Mouse (Mus musculus) adrenal gland, postnatal 14 days (tissue): ENCODE measurements at regions not wholly inside any gene's neighbourhood (a gene's known extent, or its start where the extent isn't known, plus 50 kb on each side); places are given as distances from the start of the nearest gene placed in this dataset.

Experiments used
- DNase-seq: peaks from one replicate; pipeline ENCODE4 v3.0.0; 2021; ENCODE audit warnings: mixed read lengths

DNA sequence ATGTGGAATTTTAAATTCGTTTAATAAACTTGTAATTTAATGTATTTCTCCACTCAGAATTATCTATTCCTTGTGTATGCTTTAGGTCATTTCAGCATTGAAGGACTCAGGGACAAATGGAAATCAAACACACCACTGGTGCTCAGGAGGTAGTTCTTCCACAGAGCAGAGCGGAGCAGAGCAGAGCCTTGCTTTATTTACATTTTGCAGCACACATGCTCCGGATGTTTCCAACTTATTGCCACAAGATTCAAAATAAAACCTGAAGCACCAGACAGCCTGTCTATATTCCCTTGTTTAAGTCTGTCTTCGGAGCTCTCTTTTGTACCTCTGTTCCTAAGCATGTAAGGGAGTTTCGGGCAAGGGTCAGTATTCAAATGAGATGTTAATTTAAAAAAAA, 135.2 kb upstream of the Meis2 start:
- DNase-seq, result no peak

DNA sequence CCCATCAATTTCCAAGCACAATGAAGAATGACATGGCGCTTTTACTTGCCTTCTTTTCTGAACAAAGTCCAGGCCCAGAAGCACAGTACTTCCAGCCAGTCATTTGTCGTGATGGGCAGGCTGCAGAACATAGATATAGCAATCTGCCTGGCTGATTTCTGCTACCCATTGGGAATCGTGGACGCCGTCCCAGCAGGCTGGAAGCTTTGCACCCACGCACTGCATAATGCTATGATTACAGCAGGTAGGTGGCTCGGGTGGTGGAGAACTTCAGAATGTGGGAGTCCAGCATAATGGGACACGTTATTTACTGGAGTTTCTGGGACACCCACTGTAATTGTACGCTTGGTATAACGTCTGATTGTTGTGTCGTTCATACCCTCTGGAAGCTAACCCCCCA, 116.2 kb upstream of the Meis2 start:
- no peak for DNase-seq

DNA sequence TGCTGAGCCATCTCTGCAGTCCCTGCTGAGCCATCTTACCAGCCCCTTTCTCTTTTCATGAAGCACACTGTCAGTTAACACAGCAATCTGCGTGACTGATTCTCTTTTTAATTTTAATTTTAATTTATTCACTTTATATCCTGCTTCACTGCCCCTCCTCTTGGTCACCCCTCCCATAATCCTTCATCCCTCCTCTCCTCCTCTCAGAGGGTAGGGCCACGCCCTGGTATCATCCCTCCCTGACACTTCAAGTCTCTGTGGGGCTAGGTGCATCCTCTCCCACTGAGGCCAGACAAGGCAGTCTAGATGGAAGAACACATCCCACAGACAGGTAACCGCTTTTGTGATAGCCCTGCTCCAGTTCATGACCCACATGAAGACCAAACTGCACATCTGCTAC, 111.5 kb upstream of the Meis2 start:
- no peak for DNase-seq

DNA sequence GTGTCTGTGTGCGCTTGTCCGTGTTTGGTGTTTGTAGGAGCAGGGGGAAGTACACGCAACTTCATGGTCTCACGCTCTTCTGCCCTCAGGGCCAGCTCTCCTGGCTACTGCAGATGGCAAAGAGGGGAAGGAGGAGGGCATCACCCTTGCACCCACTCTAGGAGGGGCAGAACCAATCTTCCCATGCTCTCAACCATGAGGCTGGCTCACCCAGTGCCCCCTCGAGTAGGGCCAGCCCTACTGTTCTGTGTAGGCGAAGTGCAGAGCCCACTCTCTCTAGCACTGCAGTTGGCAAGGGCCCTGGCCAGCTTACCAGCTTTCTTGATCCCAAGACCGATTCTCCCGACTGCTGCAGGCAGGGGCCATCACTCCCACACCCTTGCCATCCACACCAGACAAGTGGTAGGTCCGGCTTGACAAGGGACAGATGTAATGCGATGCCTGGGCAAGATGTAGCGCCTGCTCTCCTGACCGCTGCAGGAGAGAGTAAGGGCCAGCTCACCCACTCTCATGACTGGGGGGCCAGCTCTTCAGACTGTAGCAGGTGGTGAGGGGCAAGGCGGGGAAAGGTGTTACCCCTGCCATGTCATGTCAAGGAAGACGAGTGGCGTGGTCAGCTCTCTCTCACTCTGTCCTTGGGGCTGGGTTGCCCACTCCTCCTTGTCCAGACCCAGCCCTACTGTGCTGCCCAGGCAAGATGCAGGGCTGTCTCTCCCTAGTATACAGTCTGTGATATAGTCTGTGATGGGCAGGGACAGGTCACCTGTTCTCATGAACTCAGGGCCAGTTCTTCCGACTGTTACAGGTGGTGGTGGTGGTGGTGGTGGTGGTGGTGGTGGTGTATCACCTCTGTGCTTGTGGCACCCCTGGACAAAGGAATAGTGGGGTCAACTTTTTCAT, 100.5 kb upstream of the Meis2 start:
- no peak for DNase-seq
